Mouse (Mus musculus): ENCODE measurements around the gene Selplg.
"Not testable (repeated sequence)": the region's sequence is repeated elsewhere in the genome, so short reads cannot be mapped to it uniquely, and the experiment has no call there.

Gene Selplg

GRCm38 (mm10) chr5:113789075-113789788, 43.2 kb downstream of the Selplg start:
- no peak for DNase-seq

GRCm38 (mm10) chr5:113788645-113789044, 43.8 kb downstream of the Selplg start:
- DNase-seq = no peak

- DNase-seq = no peak
Measured at GRCm38 (mm10) chr5:113786985-113787384, 45.5 kb downstream of the Selplg start.

- DNase-seq = not testable (repeated sequence)
Measured at GRCm38 (mm10) chr5:113784104-113784503, 48.3 kb downstream of the Selplg start.

GRCm38 (mm10) chr5:113783581-113784001, 48.9 kb downstream of the Selplg start:
- DNase-seq = no peak

GRCm38 (mm10) chr5:113782624-113783023, 49.8 kb downstream of the Selplg start:
- no peak for DNase-seq

GRCm38 (mm10) chr5:113781875-113782274, 50.6 kb downstream of the Selplg start:
- no peak for DNase-seq

GRCm38 (mm10) chr5:113781254-113781653, 51.2 kb downstream of the Selplg start:
- no peak for DNase-seq

- no peak for DNase-seq
Measured at GRCm38 (mm10) chr5:113780763-113781162, 51.7 kb downstream of the Selplg start.

- no peak for DNase-seq
Measured at GRCm38 (mm10) chr5:113780082-113780752, 52.2 kb downstream of the Selplg start.

GRCm38 (mm10) chr5:113779569-113779968, 52.9 kb downstream of the Selplg start:
- no peak for DNase-seq

GRCm38 (mm10) chr5:113777728-113778127, 54.7 kb downstream of the Selplg start:
- DNase-seq = not testable (repeated sequence)

GRCm38 (mm10) chr5:113776896-113777226, 55.6 kb downstream of the Selplg start:
- no peak for DNase-seq

GRCm38 (mm10) chr5:113776128-113776895, 56.1 kb downstream of the Selplg start:
- DNase-seq = no peak

GRCm38 (mm10) chr5:113775585-113775984, 56.9 kb downstream of the Selplg start:
- DNase-seq = no peak

GRCm38 (mm10) chr5:113773664-113774063, 58.8 kb downstream of the Selplg start:
- peak; percentile 77 for DNase-seq

GRCm38 (mm10) chr5:113772905-113773519, 59.4 kb downstream of the Selplg start:
- DNase-seq = no peak

- peak; percentile 92 for DNase-seq
Measured at GRCm38 (mm10) chr5:113772450-113772895, 60.0 kb downstream of the Selplg start, which contains the start of the genes Sart3 and Iscu. Sart3 (minus strand) TSS chr5:113772510. Iscu (plus strand) TSS chr5:113772748.

- peak; percentile 89 for DNase-seq
Measured at GRCm38 (mm10) chr5:113771213-113772162, 61.0 kb downstream of the Selplg start.

- DNase-seq = no peak
Measured at GRCm38 (mm10) chr5:113768806-113769205, 63.6 kb downstream of the Selplg start.
